Mouse (Mus musculus) monocyte, adult 5-6 weeks (primary cell): ENCODE data around the gene Mon1a. TPM values are rescaled to one million over a fixed set of nuclear protein-coding genes. Genes with fewer than 3 reads are reported as not detected.

Source experiments
- ATAC-seq: fragments of 153-309, 156-312 bp; replicated peaks from 2 replicates; pipeline ENCODE4 v1.8.0; 2017; ENCODE audit warnings: mild to moderate bottlenecking; ENCODE audit not compliant: low TSS enrichment, insufficient number of reproducible peaks, severe bottlenecking, poor library complexity, low FRiP score
- total RNA-seq: library from RNA; stranded (forward); fragments of 200-1000, 200-491, 200-594 nt; gene quantifications from 3 replicates; pipeline ENCODE4 v1.2.3, GENCODE M21; 2017

Gene Mon1a
- total RNA-seq, 1 experiment from 2014 or later = 13.0 TPM

GRCm38 (mm10) chr9:107936215-107936822 lies 48.4 kb downstream of the Mon1a start:
- ATAC-seq = no peak

- no peak for ATAC-seq
Measured at GRCm38 (mm10) chr9:107936831-107937230, 48.9 kb downstream of the Mon1a start.

GRCm38 (mm10) chr9:107947241-107948194 lies 59.6 kb downstream of the Mon1a start:
- ATAC-seq = no peak

GRCm38 (mm10) chr9:107949184-107949921 lies 61.4 kb downstream of the Mon1a start:
- ATAC-seq = no peak

DNA sequence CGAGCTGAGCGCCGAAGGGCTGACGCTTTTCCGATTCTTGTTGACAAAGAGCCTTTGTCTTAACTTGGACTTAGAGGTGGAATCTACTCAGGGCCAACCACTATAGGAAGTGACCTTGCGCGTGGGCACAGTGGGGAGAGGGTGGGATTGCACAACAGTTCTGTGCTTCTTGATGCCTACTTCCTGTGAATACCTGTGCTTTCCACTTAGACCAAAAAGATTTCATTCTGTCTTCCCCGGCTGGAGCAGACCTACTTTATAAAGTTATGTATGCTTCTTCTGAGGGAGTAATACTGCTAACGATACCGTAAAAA lies 61.9 kb downstream of the Mon1a start, which contains the start of gene Traip:
Gene Traip (plus strand): TSS at position 215 of the 314 bp plus-strand sequence.
- no peak for ATAC-seq

GRCm38 (mm10) chr9:107950460-107951355 lies 62.8 kb downstream of the Mon1a start:
- ATAC-seq = peak; percentile 87

Other genes starting within 250 kb of the Mon1a start
- gene Slc38a3, start 218.6 kb upstream of the Mon1a start, total RNA-seq = not detected in 3 replicates
- 1.8 TPM in 1 of 3 replicates, not detected in the others for gene Gnat1, start 208.4 kb upstream of the Mon1a start, total RNA-seq
- gene Sema3f, start 177.7 kb upstream of the Mon1a start, total RNA-seq = not detected in 3 replicates
- 339 to 489 TPM (median 412 TPM) in 3 replicates for gene Rbm5, start 117.2 kb upstream of the Mon1a start, total RNA-seq
- 166 to 202 TPM (median 177 TPM) in 3 replicates for gene Rbm6, start 14.9 kb upstream of the Mon1a start, total RNA-seq
- 0.29 to 3.2 TPM (median 1.6 TPM) in 3 replicates for gene Mst1r, start 18.7 kb downstream of the Mon1a start, total RNA-seq
- 0.19 TPM in 1 of 3 replicates, not detected in the others for gene Actl11, start 40.3 kb downstream of the Mon1a start, total RNA-seq
- gene Camkv, start 47.5 kb downstream of the Mon1a start, total RNA-seq = not detected in 3 replicates
- gene Traip, start 62.0 kb downstream of the Mon1a start, total RNA-seq = 1.5 to 1.8 TPM (median 1.6 TPM) in 3 replicates
- gene Uba7, start 87.4 kb downstream of the Mon1a start, total RNA-seq = 40.1 to 97.0 TPM (median 50.1 TPM) in 3 replicates
- not detected in 3 replicates for gene Gm20661, start 94.9 kb downstream of the Mon1a start, total RNA-seq
- 3.7 to 14.4 TPM (median 10.5 TPM) in 3 replicates for gene Inka1, start 97.7 kb downstream of the Mon1a start, total RNA-seq
- gene Cdhr4, start 104.3 kb downstream of the Mon1a start, total RNA-seq = 2.8 TPM in 1 of 3 replicates, not detected in the others
- 1.5 to 2.6 TPM in 2 of 3 replicates, not detected in the other for gene Gm20662, start 108.2 kb downstream of the Mon1a start, total RNA-seq
- gene Ip6k1, start 114.3 kb downstream of the Mon1a start, total RNA-seq = 47.0 to 167 TPM (median 102 TPM) in 3 replicates
- gene Gmppb, start 161.1 kb downstream of the Mon1a start, total RNA-seq = 4.5 to 19.8 TPM (median 15.8 TPM) in 3 replicates
- gene Amigo3, start 165.0 kb downstream of the Mon1a start, total RNA-seq = 2.5 to 3.5 TPM in 2 of 3 replicates, not detected in the other
- not detected in 3 replicates for gene Mst1, start 192.3 kb downstream of the Mon1a start, total RNA-seq
- 21.5 to 53.5 TPM (median 30.5 TPM) in 3 replicates for gene Rnf123, start 195.2 kb downstream of the Mon1a start, total RNA-seq
- gene Apeh, start 206.5 kb downstream of the Mon1a start, total RNA-seq = 63.3 to 124 TPM (median 97.2 TPM) in 3 replicates